Mouse (Mus musculus) ES-Bruce4 (cell line): Measurements from ENCODE around the gene Evi2a.

Source experiments
- CTCF ChIP-seq: IDR thresholded peaks from one replicate; pipeline ENCODE4 v1.8.1; 2011; ENCODE audit warnings: low read depth, low read length
- EP300 ChIP-seq: IDR thresholded peaks from 2 replicates; pipeline ENCODE4 v1.6.1; 2011; ENCODE audit warnings: low read depth, low read length; ENCODE audit not compliant: insufficient read depth
- POLR2A ChIP-seq: IDR thresholded peaks from one replicate; pipeline ENCODE4 v1.8.1; 2011; ENCODE audit warnings: low read length; ENCODE audit not compliant: insufficient read depth

- TF ChIP-seq CTCF (no peak), EP300 (no peak), POLR2A (no peak)
These were observed at the start of gene Evi2a, which contains the start of gene Evi2 for GRCm38 (mm10) chr11:79530333-79530761.
